Mouse (Mus musculus) effector memory CD4-positive, alpha-beta T cell, adult 5 months (primary cell): ENCODE data around the gene Ebp. TPM values are rescaled to one million over a fixed set of nuclear protein-coding genes. Genes with fewer than 3 reads are reported as not detected.

Experiments used
- polyA plus RNA-seq: library from polyadenylated mRNA; unstranded; fragments of 100-300 nt; shearing (Covaris generic); gene quantifications from one replicate; pipeline ENCODE4 v1.2.1, GENCODE M21; 2017

Ebp gene
- polyA plus RNA-seq = 55.6 TPM

GRCm38 (mm10) chrX:8193419-8193723 lies at the start of gene Ebp:
Gene Ebp (minus strand): TSS chrX:8193512.

GRCm38 (mm10) chrX:8206015-8206693 lies 12.8 kb upstream of the Ebp start, which contains the start of gene Porcn:
Gene Porcn (minus strand): TSS chrX:8206525.

GRCm38 (mm10) chrX:8175504-8176385 lies 17.6 kb downstream of the Ebp start, which contains the start of gene Tbc1d25:
Gene Tbc1d25 (minus strand): TSS chrX:8176181.

DNA sequence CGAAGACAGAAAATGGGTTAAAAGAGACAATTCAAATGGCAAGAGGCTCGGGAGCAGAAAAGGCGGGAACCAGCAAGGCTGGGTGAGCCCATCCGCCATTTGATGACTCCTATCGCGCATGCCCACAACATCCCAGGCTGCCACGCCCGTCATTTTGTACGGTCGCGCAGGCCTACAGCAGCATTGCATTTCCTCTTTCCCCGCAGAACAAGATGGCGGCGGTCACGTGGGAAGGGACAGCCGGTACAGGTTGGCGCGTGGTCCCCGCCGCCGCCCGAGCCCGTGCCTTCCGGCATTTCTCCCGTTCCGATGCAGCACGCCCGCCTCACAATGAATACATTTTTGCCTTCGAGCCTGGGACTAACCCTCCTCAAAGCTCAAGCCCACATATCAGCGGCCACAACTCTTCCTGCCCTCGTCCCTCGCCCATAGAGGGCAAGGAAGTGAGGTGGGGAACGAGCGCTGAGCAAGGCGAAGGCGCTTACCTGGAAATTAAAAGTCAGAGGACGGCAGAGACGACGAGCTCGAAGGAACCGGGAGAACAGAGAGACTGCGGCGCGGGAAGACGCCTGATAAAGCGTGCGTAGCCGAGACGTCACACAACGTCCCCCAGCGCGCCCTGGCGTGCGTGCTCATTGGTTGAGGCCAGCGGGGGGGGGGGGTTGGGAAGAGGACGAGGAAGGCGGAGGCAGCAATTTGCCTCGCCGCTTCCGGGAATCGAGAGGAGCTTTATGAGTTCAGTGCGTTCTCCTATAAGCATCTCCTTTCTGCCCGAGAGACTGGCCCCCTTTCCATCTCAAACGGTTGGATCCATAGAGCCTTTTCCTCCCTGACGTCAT lies 47.9 kb downstream of the Ebp start, which contains the start of gene Rbm3:
TSS of gene Rbm3 (minus strand) at position 728 of the 839 bp plus-strand sequence.

Other genes starting within 250 kb of the Ebp start
- 12.9 TPM for gene Hdac6, start 245.6 kb downstream of the Ebp start, polyA plus RNA-seq
- gene Gata1, start 215.4 kb downstream of the Ebp start, polyA plus RNA-seq = not detected
- not detected for gene Glod5, start 175.0 kb downstream of the Ebp start, polyA plus RNA-seq
- gene Suv39h1, start 118.8 kb downstream of the Ebp start, polyA plus RNA-seq = 22.0 TPM
- 51.5 TPM for gene Was, start 103.0 kb downstream of the Ebp start, polyA plus RNA-seq
- gene Wdr13, start 60.6 kb downstream of the Ebp start, polyA plus RNA-seq = 19.5 TPM
- 967 TPM for gene Rbm3, start 47.6 kb downstream of the Ebp start, polyA plus RNA-seq
- gene Tbc1d25, start 17.3 kb downstream of the Ebp start, polyA plus RNA-seq = 31.8 TPM
- not detected for gene Porcn, start 13.0 kb upstream of the Ebp start, polyA plus RNA-seq
- 13.9 TPM for gene Ftsj1, start 58.9 kb upstream of the Ebp start, polyA plus RNA-seq
- not detected for gene Slc38a5, start 77.6 kb upstream of the Ebp start, polyA plus RNA-seq
- not detected for gene Ssxb10, start 133.9 kb upstream of the Ebp start, polyA plus RNA-seq
- not detected for gene Ssxb9, start 173.5 kb upstream of the Ebp start, polyA plus RNA-seq
- gene Ssxb1, start 219.8 kb upstream of the Ebp start, polyA plus RNA-seq = not detected